Mouse (Mus musculus) ovary, postnatal 36 days (tissue): ENCODE measurements around the gene Mrpl45.

Source experiments
- DNase-seq: peaks from one replicate; pipeline ENCODE4 v3.0.0; 2022; ENCODE audit warnings: low spot score, mixed read lengths

The Mrpl45 gene

DNA sequence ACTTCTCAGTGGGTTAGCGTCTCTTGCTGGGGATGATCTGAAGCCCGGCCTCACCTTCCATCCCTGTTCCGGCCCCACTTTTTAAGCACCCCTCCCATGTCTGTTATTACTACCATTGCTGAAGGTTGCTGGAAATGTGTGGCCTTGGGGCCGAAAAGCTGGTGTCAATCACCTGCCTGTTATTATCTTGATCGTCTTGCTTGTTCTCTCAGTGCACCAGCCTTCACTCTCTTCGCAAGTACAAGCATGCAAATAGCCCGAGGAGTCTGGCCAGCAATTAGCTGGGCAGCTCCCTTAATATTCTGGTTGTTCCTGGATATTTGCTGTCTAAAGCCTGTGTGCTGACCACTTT is 48.1 kb downstream of the Mrpl45 start:
- DNase-seq = no peak

DNA sequence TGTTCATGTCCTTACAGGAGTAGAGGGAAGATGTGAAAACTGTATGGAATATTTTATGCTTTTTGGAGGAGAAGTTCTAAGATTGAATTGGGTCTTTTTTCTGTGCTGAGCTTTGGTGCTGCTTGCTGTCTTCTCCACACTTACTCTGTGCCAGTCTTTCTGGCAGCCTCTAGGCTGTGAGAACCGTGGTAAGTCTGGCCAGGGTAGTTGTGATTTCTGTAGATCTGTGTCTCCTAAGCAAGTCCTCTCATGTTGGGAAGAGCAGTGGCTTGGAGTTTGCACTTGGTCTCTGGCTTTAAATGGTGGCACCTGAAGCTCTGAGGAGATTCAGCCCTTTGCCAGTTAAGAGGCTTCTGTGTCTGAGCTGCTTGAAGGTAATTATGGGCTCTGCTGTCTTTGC is 50.0 kb downstream of the Mrpl45 start:
- no peak for DNase-seq

DNA sequence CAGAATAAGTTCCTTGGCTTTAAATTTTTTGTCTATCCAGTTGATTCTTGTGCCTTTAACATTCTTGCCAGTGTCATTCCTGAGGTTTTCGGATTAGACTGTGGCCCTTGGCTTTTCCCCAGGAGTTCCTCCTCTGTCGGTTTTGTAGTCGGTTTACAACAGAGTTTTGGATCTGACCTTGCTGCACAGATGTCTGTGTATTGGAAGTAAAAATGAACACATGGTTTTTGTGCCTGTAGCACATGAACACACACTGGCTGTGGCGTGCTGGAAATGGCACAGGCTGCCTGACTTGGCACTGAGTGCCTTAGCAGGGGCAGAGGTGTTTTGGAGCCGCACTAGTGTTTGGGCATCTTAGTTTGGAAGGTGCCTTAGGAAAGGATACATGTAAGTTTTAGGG is 53.0 kb downstream of the Mrpl45 start:
- DNase-seq = no peak

DNA sequence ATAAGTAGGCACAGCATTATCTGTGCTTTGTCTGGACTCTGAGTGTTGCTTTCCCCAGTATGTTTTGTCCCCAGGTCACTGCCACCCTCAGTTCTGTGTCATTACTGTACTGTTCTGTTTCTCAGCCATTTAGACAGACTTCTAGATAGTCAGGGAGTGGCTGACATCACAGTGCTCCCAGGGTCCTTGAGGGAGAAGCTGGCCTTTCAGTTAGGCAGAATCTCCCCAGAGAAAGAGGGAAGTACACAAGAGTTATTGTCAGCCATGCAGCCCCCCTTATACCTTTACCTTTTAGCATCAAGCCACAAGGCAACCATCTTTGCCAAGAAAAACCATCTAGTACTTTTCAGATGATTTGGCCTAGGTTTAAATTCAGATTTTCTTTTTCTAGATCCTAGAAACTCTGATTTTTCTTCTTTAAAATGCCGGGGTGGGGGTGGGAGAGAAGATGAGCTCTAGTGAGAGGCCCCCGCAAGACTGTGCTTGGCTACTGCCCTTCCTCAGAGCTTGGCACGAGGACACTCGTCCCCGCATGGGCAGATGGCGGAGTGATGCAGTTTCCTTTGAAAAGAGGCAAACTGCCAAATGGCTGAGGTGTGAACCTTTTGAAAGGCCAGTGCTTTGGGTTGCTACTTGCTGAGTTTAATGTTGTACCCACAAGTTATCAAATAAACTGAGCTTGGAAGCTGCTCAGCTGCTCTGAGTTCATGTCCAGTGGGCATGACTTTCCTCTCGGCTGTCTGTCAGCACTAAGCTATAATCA is 55.0 kb downstream of the Mrpl45 start:
- DNase-seq = peak; percentile 27

DNA sequence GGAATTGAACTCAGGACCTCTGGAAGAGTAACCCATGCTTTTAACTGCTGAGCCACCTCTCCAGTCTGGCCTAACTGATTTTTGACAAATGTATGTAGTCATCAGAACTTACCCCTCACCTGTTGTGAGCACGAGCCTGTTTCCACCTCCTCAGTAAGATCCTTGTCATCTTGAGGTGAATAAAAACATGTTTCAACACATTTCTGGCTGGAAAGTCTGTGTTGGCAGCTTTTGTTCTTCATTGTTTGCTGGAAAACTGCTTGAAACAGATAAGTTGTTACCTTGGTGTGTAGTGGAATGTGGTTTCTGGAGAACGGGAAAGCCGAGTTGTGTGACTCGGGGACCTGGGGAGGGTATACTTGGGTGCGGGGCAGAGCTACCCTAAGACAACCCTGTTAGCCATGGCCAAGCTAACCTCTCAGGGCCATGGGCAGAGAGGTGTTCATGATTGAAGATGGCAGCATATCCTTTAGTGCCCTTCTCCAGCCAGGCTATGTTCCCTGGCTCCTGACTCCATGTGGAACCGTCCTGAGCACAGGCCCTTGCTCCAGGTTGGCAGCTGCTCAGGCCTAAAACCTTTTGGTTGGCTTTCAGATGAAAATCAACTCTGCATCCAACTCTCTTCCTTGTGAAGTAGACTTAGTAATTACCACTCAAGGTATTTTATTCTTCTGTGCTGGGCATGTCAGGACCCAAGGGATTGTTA is 56.8 kb downstream of the Mrpl45 start:
- DNase-seq = no peak

DNA sequence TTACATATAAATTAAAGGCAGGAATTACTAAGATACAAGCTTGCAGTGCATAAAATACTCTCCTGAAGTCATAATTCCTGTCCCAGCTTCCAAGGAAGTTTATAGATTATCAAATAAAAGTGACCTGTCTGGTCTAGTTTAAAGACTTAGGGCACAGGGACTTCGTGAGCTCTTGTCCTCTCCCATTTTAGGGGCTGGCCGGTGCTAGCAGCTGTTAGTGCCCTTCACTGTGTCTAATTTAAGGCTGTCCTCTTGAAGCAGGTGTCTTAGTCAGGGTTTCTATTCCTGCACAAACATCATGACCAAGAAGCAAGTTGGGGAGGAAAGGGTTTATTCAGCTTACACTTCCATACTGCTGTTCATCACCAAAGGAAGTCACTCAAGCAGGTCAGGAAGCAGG is 57.9 kb downstream of the Mrpl45 start:
- DNase-seq = no peak
